Mouse (Mus musculus): ENCODE measurements around the gene Plpp7.

GRCm38 (mm10) chr2:32059613-32060012 lies 35.7 kb upstream of the Plpp7 start:
- TF ChIP-seq POLR2A (IDR thresholded peaks at IDR 0.05; ENCODE audit: insufficient read depth, low read depth, low read length) (no peak), CTCF (IDR thresholded peaks at IDR 0.05; ENCODE audit: insufficient read depth, low read depth, low read length) (no peak)
